Mouse (Mus musculus): ENCODE results near the gene Trappc10. TPM values are rescaled to one million over a fixed set of nuclear protein-coding genes. Genes with fewer than 3 reads are reported as not detected.

The Trappc10 gene
- 3.4 and 4.7 TPM in 2 replicates for polyA plus RNA-seq (2015; fragmentation: Nextera tagmentation; extraction: Ambion mirVana)

DNA sequence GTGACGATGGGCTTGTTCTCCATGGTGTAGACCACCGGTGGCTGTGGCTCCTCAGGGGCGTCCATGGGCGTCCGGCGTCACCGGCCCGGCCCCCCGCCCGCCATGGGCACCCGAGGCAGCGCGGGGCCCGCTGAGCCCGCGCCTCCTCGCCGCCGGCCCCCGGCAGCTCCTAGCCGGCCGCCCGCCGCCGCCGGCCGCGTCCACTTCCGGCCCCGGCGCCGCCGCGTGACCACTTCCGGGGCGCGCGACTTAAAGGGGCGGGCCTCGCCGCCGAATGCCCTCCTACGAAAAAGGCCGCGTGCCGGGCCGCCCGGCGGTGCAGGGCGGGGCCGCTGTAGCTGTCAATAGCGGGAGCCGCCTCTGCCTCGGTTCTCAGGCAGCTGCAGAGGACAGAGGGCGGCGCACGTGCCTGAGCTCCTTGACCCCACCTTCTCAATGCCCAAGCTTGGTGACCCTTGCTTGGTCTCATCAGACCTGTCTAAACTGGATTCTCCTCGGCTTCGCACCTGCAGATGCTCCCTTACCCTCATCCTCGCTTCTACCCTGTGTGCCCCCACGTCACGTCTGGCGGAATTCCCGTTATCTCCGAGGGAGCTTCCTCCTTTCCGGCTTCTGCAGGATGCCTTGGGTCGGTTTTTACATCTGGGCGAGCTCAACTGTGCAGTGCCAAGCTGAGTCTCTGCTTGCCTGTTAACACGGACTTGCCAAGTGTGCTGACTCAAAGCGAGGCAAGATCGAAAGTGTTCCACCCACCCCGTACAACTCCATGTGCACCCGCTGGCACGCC lies at the start of gene Trappc10:
Gene Trappc10, minus strand, starts transcription at position 204 of the 787 bp plus-strand sequence.
- Histone ChIP-seq H3K9ac (ENCODE audit: low read length) (peak within 1 kb of the TSS; percentile 91), H3K36me3 (ENCODE audit: control insufficient read depth, insufficient read depth, low read length) (no peaks in the 10 kb centered on the region), H3K27me3 (ENCODE audit: control insufficient read depth, insufficient read depth, low read length) (no peaks in the 10 kb centered on the region), H3K9me3 (replicated peaks; ENCODE audit: control insufficient read depth, low read length) (no peaks in the 10 kb centered on the region), H3K4me2 (ENCODE audit: low read depth, low read length) (peak within 1 kb of the TSS; percentile 99), H3K27ac (ENCODE audit: low read length) (peak within 1 kb of the TSS; percentile 62), H3K4me1 (ENCODE audit: control insufficient read depth, insufficient read depth, low read length) (peaks cover 13% of the 10 kb centered on the region), H3K4me3 (replicated peaks; ENCODE audit: low read length) (peak within 1 kb of the TSS; percentile 89)
- WGBS: under 1% methylated on average over 73 of the region's 74 CpGs
- ATAC-seq (ENCODE audit: insufficient read depth, low FRiP score): peak; percentile 95

DNA sequence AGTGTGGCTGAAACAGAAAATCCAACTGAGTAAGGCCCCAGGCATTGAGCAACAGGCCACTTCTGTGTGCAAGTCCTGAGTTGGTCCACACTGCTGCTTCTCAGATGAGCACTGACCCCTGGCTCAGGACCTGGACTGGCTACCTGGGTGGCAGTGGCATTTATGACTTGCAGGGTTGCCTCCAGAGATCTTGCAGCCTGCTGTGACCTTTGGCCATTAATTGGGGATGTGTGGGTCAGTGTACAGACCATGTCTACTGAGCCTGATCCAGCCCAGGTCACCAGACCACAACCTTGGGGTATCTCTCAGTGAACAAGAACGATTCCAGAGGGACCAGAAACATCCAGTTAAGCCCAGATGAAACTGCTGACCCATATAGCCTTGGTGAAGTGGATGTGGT lies 49.1 kb upstream of the Trappc10 start:
- ATAC-seq (ENCODE audit: insufficient read depth, low FRiP score): no peak
- Histone ChIP-seq H3K27me3 (ENCODE audit: control insufficient read depth, insufficient read depth, low read length) (no peaks in the 10 kb centered on the region), H3K9ac (ENCODE audit: low read length) (no peak overlapping the region), H3K4me1 (ENCODE audit: control insufficient read depth, insufficient read depth, low read length) (no peaks in the 10 kb centered on the region), H3K4me3 (replicated peaks; ENCODE audit: low read length) (no peak overlapping the region), H3K9me3 (replicated peaks; ENCODE audit: control insufficient read depth, low read length) (no peaks in the 10 kb centered on the region), H3K4me2 (ENCODE audit: low read depth, low read length) (no peak overlapping the region), H3K36me3 (ENCODE audit: control insufficient read depth, insufficient read depth, low read length) (no peaks in the 10 kb centered on the region), H3K27ac (ENCODE audit: low read length) (no peak overlapping the region)
- WGBS: 70% methylated on average over 1 of the region's 1 CpGs

DNA sequence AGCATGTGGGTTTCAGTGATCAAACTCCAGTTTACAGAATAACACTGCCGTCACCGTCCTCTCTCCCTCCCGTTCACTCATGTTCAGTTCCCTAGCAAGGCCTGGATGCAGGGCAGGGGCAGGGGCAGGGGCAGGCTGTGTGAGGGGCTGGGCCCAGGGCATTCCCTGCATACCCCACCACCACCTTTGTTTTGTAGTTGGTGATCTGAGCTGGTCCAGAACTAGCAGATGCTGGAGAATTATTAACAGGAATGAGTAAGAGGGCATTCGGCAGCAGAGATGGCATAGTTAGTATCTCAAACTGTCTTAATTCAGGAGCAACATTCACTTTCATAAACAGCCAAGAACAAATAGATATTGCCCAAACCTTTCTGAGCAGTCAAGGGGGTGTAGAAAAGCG lies 47.9 kb upstream of the Trappc10 start:
- ATAC-seq (ENCODE audit: insufficient read depth, low FRiP score): no peak
- 88% methylated on average over 5 of the region's 5 CpGs for WGBS
- Histone ChIP-seq H3K9ac (ENCODE audit: low read length) (no peak overlapping the region), H3K4me1 (ENCODE audit: control insufficient read depth, insufficient read depth, low read length) (no peaks in the 10 kb centered on the region), H3K27ac (ENCODE audit: low read length) (no peak overlapping the region), H3K4me3 (replicated peaks; ENCODE audit: low read length) (no peak overlapping the region), H3K4me2 (ENCODE audit: low read depth, low read length) (no peak overlapping the region), H3K27me3 (ENCODE audit: control insufficient read depth, insufficient read depth, low read length) (no peaks in the 10 kb centered on the region), H3K36me3 (ENCODE audit: control insufficient read depth, insufficient read depth, low read length) (no peaks in the 10 kb centered on the region), H3K9me3 (replicated peaks; ENCODE audit: control insufficient read depth, low read length) (no peaks in the 10 kb centered on the region)

DNA sequence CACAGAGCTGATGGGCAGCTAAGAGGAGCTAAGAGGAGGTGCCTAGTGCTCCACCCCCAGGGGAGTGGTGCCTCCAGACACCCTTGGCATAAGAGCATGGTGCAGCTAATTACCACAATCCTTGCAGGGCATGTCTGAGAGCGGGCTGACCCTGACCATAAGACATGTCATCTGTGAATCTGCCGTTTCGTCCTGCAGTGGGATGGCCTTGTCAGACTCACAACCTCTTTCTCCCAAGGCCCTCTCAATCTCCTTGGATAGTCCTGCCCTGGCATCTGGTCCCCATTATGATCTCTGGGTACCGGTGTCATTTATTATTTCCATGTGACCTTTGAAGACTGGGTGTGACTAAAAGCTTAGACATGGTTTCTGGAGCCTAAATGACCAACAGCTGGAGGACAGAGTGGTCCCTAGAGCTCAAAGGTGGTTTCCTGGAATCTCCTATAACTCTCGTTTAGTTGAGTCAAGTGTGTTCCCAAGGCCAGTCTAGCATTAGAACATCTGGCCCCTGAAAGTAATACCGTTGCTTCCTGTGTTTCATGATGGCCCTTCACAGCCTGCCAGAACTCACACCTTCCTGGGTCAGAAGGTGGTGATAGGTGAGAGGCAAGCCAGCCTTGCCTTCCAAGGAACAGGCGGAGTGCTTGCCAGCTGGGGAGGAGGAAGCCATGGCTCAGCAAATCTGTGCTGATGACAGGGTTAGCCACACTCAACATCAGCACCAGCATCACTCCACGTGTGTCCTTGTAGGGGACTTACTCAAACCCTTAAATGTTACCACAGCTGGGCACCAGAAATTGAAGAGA lies 46.5 kb upstream of the Trappc10 start:
- ATAC-seq (ENCODE audit: insufficient read depth, low FRiP score): no peak
- no peaks in the 10 kb centered on the region for H3K9me3 ChIP-seq (replicated peaks; ENCODE audit: control insufficient read depth, low read length)
- H3K27me3 ChIP-seq (ENCODE audit: control insufficient read depth, insufficient read depth, low read length): no peaks in the 10 kb centered on the region
- H3K4me3 ChIP-seq (replicated peaks; ENCODE audit: low read length): no peak overlapping the region
- peaks cover 14% of the 10 kb centered on the region; the same call in 1 of the 2 replicates for H3K36me3 ChIP-seq (ENCODE audit: control insufficient read depth, insufficient read depth, low read length)
- H3K4me1 ChIP-seq (ENCODE audit: control insufficient read depth, insufficient read depth, low read length): no peaks in the 10 kb centered on the region
- no peak overlapping the region for H3K4me2 ChIP-seq (ENCODE audit: low read depth, low read length)
- H3K9ac ChIP-seq (ENCODE audit: low read length): no peak overlapping the region
- no peak overlapping the region for H3K27ac ChIP-seq (ENCODE audit: low read length)
- WGBS: 83% methylated on average over 8 of the region's 8 CpGs

DNA sequence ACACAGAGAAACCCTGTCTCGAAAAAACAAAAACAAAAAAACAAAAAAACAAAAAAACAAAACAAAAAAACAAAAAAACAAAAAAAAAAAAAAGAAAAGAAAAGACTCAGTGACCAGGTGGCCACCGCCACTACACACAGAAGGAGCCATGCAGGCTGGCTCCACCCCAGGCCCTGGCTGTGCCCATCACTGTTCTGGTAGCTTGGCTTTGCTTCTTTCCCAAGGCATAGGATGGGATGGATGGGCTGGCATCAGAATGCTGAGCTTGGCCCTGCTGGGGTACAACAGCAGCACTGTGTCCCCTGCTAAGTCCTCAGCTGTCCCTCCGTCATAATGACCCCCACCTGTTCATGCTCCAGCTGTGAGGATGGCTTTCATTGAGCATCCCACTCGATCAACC lies 44.5 kb upstream of the Trappc10 start:
- WGBS: 90% methylated on average over 4 of the region's 4 CpGs

DNA sequence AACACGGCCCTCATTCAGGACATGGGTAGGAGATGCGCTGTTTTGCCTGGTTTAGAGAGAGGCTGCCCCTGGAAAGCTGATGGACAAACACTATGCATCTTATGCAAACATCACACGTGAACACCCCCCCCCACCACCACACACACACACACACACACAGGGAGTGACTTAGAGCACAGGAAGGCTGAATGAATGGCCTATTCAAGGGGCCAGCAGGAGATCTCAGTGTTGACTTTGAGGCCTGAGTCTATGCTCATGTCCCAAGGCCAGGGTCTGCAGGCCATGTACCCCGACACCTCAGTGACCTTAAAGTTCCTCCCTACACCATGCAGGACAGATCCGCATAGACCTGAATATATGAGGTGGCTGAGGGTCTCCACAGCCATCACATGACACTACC lies 43.7 kb upstream of the Trappc10 start:
- H3K27me3 ChIP-seq (ENCODE audit: control insufficient read depth, insufficient read depth, low read length): no peaks in the 10 kb centered on the region
- H3K4me1 ChIP-seq (ENCODE audit: control insufficient read depth, insufficient read depth, low read length): no peaks in the 10 kb centered on the region
- no peaks in the 10 kb centered on the region for H3K9me3 ChIP-seq (replicated peaks; ENCODE audit: control insufficient read depth, low read length)
- no peak overlapping the region for H3K4me3 ChIP-seq (replicated peaks; ENCODE audit: low read length)
- peaks cover 14% of the 10 kb centered on the region; the same call in 1 of the 2 replicates for H3K36me3 ChIP-seq (ENCODE audit: control insufficient read depth, insufficient read depth, low read length)
- no peak for ATAC-seq (ENCODE audit: insufficient read depth, low FRiP score)
- WGBS: 73% methylated on average over 5 of the region's 5 CpGs
- H3K27ac ChIP-seq (ENCODE audit: low read length): no peak overlapping the region
- no peak overlapping the region for H3K9ac ChIP-seq (ENCODE audit: low read length)
- H3K4me2 ChIP-seq (ENCODE audit: low read depth, low read length): no peak overlapping the region

More for the DNA sequence above, 44.5 kb upstream of the Trappc10 start:
- Histone ChIP-seq H3K4me3 (replicated peaks; ENCODE audit: low read length) (no peak overlapping the region), H3K9me3 (replicated peaks; ENCODE audit: control insufficient read depth, low read length) (no peaks in the 10 kb centered on the region), H3K4me2 (ENCODE audit: low read depth, low read length) (no peak overlapping the region), H3K4me1 (ENCODE audit: control insufficient read depth, insufficient read depth, low read length) (no peaks in the 10 kb centered on the region), H3K36me3 (ENCODE audit: control insufficient read depth, insufficient read depth, low read length) (peaks cover 14% of the 10 kb centered on the region; the same call in 1 of the 2 replicates), H3K27ac (ENCODE audit: low read length) (no peak overlapping the region), H3K27me3 (ENCODE audit: control insufficient read depth, insufficient read depth, low read length) (no peaks in the 10 kb centered on the region), H3K9ac (ENCODE audit: low read length) (no peak overlapping the region)
- no peak for ATAC-seq (ENCODE audit: insufficient read depth, low FRiP score)

DNA sequence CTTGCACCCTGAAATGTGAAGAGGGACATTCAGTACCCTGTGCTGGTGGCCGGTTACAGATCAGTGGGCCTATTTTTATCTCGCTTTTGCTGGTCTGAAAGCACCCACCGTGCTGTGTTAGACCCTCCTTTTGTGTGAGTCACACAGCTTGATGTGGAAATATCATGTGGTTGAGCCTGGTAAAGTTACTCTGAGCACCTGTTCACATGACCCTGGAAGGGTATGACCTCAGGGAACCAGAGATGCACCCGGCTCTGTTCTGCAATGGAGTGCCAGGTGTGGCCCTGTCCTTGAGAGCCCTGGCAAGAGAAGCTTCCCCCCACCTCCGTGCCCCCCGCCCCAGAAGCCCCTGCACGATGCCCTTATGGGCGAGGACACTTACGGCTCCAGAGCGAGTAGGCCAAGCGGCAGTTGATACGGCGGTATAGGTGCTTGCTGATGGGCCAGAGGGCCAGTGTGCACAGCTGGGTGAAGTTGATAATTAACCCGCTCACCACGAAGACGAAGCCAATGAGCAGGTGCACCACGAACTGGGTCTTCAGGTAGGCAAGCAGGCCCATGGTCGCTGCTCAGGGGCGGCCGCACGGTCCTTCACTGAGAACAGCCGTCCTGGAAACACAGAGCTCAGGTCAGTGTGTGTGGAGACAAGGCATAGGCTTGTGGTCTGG lies 43.2 kb upstream of the Trappc10 start:
- Histone ChIP-seq H3K36me3 (ENCODE audit: control insufficient read depth, insufficient read depth, low read length) (peaks cover 18% of the 10 kb centered on the region; the same call in 1 of the 2 replicates), H3K4me2 (ENCODE audit: low read depth, low read length) (no peak overlapping the region), H3K27me3 (ENCODE audit: control insufficient read depth, insufficient read depth, low read length) (no peaks in the 10 kb centered on the region), H3K4me3 (replicated peaks; ENCODE audit: low read length) (no peak overlapping the region), H3K27ac (ENCODE audit: low read length) (no peak overlapping the region), H3K9ac (ENCODE audit: low read length) (no peak overlapping the region), H3K9me3 (replicated peaks; ENCODE audit: control insufficient read depth, low read length) (no peaks in the 10 kb centered on the region), H3K4me1 (ENCODE audit: control insufficient read depth, insufficient read depth, low read length) (no peaks in the 10 kb centered on the region)
- WGBS: 71% methylated on average over 22 of the region's 22 CpGs
- peak; percentile 74 for ATAC-seq (ENCODE audit: insufficient read depth, low FRiP score)

DNA sequence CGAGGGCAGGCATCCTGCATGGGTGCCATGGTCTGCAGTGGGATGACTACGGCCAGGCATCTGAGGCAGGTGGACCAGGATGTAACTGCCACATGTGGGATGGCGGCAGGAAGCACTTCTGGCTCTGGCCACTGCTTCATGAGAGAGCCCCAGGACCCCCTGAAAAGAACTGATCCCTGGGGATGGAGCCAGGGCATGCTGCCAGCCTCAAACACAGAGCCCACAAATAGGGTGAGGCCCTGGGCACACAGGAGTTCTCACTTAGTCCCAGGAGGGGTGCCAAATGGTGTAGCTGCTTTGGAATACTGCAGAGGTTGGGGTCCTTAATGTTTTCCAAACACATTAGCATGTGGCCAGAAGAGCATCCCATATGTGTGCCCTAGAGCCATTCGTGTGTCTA lies 41.5 kb upstream of the Trappc10 start:
- 92% methylated on average over 4 of the region's 4 CpGs for WGBS

More for the DNA sequence above, 41.5 kb upstream of the Trappc10 start:
- Histone ChIP-seq H3K4me1 (ENCODE audit: control insufficient read depth, insufficient read depth, low read length) (no peaks in the 10 kb centered on the region), H3K9me3 (replicated peaks; ENCODE audit: control insufficient read depth, low read length) (no peaks in the 10 kb centered on the region), H3K36me3 (ENCODE audit: control insufficient read depth, insufficient read depth, low read length) (peaks cover 18% of the 10 kb centered on the region; the same call in 1 of the 2 replicates), H3K4me3 (replicated peaks; ENCODE audit: low read length) (no peak overlapping the region), H3K4me2 (ENCODE audit: low read depth, low read length) (no peak overlapping the region), H3K27ac (ENCODE audit: low read length) (no peak overlapping the region), H3K27me3 (ENCODE audit: control insufficient read depth, insufficient read depth, low read length) (no peaks in the 10 kb centered on the region), H3K9ac (ENCODE audit: low read length) (no peak overlapping the region)
- ATAC-seq (ENCODE audit: insufficient read depth, low FRiP score): no peak
